Mouse (Mus musculus) induced T-regulatory cell, adult 2 months (primary cell): ENCODE data around the gene Trim38.
A peak's percentile ranks its signal among the peaks of the same experiment; 100 is the strongest.
"Not testable (repeated sequence)": the region's sequence is repeated elsewhere in the genome, so short reads cannot be mapped to it uniquely, and the experiment has no call there.

ENCODE experiments used
- DNase-seq: peaks from one replicate; pipeline ENCODE4 v3.0.0-alpha.2; 2012; ENCODE audit warnings: low read depth

Trim38 gene

DNA sequence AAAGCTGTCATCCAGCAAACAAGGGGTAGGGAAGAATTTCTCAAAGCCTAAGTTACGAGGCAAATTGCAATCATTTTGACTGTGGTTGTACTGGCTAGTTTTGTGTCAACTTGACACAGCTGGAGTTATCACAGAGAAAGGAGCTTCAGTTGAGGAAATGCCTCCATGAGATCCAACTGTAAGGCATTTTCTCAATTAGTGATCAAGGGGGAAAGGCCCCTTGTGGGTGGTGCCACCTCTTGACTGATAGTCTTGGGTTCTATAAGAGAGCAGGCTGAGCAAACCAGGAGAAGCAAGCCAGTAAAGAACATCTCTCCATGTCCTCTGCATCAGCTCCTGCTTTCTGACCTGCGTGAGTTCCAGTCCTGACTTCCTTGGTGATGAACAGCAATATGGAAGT, at the start of gene Trim38:
TSS of gene Trim38 (plus strand) at position 301 of the 400 bp plus-strand sequence.
- DNase-seq, result not testable (repeated sequence)

DNA sequence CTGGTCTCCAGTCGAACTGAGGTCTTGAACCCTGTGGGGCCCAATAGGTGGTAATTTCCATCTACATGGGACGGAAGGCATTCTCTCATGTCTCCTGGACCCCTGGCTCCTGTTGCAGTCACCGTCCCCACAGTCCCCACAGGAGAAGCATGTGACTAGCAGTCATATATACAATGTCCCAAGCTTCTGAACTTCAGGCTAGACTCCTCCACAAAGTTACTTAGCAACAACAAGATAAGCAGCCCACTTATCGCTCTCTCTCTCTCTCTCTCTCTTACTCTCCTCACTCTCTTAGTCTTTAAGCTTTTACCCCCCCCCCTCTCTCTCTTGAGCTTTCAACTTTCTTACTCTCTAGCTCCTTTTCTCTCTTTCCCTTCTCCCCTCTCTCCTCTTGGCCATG, 45.5 kb upstream of the Trim38 start:
- DNase-seq, result no peak

DNA sequence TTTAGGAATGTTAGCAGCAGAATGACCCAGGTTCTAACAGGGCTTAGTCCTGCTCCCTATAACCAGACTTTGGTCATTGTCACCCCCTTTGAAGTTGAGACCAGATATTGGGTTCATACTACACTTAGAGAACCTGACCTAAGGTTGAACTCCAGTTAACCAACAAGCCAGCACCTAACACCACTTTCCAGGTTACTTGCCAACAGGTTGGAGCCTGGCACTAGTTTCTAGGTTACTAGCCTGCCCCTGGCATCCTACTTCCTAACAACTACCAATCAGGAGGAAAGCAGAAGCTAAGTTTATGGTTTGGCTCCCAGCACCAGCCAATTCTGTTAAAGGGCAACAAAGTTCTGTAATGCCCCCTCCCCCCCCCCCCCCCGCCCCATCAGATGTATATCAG, 44.5 kb upstream of the Trim38 start:
- DNase-seq, result no peak

- no peak for DNase-seq
Measured at GRCm38 (mm10) chr13:23728472-23729191, 41.1 kb upstream of the Trim38 start.

- no peak for DNase-seq
Measured at GRCm38 (mm10) chr13:23729192-23729525, 40.6 kb upstream of the Trim38 start.

- DNase-seq, result no peak
Measured at GRCm38 (mm10) chr13:23729706-23730105, 40.0 kb upstream of the Trim38 start.

DNA sequence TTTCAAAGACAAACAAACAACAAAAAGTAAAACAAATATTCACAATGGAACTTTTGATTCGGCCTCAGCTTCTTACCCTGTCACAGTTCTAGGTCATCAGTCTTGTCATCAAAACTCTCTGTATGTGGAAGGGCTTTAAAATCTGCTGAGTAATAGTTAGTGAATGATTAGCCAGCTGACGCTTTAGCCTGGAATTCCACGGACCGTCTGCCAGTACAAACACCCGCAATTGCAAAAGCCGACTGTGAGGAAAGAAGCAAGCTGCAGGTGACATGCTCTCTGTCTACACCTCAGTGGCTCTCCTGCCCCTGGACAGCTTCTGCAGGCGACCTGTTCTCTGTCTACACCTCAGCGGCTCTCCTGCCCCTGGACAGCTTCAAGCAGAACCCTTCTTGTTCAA, 39.2 kb upstream of the Trim38 start:
- peak; percentile 0 for DNase-seq

GRCm38 (mm10) chr13:23732156-23732804, 37.4 kb upstream of the Trim38 start:
- peak; percentile 74 for DNase-seq

DNA sequence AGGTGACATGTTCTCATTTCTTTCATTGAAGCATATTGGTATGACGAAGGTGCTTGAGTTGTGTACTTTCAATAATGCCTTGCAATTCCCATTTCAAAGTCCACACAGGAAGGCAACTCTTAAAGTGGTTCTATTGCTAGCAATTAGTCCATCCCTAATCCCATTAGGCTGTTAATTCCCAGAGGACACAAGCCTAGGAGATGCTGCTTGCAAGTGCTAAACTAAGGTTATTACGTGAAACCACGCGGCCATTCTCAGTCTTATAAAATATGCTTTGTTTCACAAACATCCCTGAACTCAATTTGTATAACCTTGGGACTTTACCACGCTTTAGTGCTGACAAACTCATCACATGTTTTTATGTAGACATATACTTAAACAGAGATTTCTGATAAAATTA, 32.6 kb upstream of the Trim38 start:
- peak; percentile 13 for DNase-seq

DNA sequence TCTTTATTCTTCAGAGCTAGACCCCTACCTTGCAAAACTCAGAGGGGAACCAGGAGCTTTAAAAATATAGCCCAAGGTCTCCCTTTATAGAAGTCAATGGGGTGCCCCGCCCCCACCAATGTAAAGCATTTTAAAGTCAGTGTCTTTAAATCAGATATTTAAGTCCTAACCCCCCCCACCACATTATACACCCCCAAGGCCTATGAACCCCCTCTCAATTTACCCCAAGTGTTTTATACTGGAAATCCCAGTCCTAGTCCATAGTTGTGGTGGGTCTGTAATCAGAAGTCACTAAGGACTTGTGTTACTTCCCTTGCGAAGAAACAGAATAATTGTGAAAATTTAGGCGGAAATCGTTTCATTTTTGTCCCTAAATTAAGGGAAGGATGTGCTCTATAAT, 31.7 kb upstream of the Trim38 start:
- DNase-seq, result no peak

DNA sequence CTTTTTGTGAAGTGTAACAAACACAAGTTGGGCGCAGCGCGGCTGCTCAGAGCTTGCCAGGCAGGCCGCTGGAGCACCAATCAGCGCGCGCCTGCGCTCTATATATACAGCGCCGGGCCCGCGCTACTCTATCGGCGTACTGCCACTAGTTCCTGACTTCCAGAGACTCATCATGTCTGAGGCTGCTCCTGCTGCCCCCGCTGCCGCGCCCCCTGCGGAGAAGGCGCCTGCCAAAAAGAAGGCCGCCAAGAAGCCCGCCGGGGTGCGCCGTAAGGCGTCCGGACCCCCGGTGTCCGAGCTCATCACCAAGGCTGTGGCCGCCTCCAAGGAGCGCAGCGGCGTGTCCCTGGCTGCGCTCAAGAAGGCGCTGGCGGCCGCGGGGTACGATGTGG, 31.0 kb upstream of the Trim38 start, which contains the start of gene Hist1h1c:
TSS of gene Hist1h1c (plus strand) at position 132 of the 392 bp plus-strand sequence.
- peak; percentile 94 for DNase-seq

DNA sequence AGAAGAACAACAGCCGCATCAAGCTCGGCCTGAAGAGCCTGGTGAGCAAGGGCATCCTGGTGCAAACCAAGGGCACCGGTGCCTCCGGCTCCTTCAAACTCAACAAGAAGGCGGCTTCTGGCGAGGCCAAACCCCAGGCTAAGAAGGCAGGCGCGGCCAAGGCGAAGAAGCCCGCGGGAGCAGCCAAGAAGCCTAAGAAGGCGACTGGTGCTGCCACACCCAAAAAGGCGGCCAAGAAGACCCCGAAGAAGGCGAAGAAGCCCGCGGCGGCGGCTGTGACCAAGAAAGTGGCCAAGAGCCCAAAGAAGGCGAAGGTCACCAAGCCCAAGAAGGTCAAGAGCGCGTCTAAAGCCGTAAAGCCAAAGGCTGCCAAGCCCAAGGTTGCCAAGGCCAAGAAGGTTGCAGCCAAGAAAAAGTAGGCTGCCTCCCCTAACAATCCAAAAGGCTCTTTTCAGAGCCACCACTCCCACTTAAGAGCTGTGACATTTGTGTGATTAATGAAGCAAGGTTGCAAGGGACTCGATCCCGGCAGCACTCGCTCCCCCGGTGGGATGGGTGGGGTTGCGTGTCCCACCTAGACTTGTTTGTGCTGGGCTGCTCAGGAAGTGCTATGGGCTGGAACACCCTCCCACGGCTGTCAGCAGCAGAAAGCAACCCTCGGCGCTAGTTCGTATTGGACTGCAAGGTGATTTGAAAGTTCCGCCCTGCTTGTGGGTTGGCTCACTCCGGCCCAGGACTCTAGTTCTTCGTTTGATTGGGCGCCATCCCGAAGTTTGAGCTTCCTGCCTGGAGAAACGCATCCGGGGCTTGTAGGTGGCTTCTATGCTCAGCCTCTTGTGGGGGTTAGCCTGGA, 30.4 kb upstream of the Trim38 start:
- peak; percentile 96 for DNase-seq

DNA sequence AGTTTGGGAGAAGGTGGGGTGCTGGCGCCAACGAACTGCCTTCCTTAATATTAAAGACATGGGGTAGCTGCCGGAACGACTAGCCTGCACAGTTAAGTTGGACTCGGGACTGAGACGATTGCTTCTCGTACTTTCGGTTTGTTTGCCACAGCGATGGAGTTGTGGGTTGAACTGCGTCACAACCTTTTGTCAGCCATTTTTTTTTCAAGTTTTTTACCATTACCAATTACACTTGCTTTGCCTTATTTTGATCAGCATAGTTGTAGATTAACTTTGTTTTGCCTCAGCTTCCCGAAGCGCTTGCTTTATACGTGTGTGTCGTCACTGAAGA, 29.8 kb upstream of the Trim38 start:
- peak; percentile 94 for DNase-seq

DNA sequence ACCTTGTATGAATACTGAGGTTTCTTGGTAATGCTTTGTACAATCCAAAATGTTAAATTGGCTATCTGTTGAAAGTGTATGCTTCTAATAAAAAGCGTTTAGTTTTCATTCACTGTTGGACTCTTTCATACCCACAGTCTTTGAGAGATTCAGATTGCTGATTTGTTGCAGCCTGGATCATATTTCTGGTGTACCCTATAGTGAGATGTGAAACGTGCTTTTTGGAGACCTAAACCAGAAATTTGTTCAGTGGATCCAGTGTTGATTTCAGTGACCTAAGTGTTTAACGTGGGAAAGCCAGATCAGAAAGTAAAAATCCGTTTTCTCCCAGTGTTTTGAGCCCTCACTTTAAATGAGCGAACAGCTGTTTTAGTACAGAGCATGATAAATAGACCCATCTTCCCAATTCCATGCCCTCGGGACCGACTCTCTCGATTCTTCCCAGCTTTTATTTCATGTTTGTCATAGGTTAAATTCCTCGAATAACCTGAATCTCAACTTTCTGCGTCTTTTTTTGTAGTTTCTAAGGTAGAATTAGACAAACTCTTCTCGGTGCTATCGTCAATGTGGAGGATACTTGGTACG, 29.4 kb upstream of the Trim38 start:
- DNase-seq, result no peak

DNA sequence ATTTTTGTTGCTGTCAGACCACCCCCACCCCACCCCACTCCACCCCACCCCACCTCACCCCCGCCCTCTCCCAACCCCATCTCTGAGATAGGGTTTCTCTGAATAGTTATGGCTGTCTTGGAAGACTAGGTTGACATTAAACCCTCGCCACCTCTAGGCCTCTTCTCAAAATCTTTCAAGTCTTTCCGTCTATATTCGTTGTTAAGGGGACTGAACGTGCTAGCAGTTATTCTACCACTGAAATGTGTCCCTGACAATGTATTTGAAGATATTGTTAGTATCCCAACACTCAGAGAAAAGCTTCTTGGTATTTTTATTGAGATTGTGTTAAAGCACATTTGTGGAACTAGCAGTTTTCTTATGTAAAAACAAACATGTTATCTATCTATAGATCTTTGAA, 28.8 kb upstream of the Trim38 start:
- peak; percentile 26 for DNase-seq

GRCm38 (mm10) chr13:23742007-23742406, 27.7 kb upstream of the Trim38 start:
- peak; percentile 39 for DNase-seq

- DNase-seq, result no peak
Measured at GRCm38 (mm10) chr13:23743215-23743614, 26.5 kb upstream of the Trim38 start.

DNA sequence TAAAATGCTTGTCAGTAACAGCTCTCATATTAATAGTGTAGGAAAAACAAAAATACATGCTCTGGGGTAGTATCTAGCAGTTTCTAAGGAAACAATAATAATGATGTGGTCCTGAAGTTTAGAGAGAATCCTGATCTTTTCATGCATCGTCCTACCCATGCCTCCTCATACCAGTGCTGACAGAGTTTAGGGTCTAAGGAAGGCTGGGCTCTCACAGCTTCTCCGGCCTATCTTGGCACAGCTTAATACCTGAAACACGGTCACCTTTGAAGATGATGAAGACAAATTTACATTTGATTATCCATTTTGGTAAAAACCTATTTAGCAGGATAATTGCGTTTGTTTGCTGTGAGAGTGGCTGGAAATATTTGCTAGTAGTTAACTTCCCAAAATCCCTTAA, 25.8 kb upstream of the Trim38 start:
- DNase-seq, result peak; percentile 18

DNA sequence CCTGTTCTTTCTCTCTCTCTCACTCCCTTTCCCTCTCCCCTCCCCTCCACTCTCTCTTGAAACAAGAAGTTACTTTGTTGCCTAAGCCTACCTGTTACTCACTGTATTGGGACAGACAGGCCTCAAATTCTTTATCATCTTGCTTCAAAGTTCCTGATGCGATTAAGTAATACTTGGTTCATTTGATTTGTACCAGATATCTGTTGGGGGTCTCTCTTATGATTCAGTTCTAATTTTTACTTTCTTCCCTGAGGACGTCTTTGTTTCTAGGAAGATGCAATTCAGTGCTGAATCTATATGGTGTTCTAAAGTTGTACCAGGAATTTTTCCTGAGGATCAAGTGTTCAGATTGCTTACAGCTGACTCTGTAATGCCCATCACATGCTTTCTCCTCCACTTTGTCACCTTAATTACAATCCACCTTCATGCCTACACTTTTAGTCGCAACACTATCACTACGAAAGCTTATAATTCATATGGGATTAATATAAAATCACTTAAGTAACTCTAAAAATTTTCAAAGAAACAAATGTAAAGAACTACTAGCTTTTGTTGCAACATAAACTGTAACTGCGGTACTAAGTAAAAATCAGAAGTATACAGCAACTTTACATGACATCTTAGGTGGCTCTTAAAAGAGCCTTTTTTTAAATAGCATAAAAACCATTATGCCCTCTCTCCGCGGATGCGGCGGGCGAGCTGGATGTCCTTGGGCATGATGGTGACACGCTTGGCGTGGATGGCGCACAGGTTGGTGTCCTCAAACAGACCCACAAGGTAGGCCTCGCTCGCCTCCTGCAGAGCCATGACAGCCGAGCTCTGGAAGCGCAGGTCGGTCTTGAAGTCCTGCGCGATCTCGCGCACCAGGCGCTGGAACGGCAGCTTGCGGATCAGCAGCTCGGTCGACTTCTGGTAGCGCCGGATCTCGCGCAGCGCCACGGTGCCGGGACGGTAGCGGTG, 25.0 kb upstream of the Trim38 start:
- peak; percentile 57 for DNase-seq

- DNase-seq, result peak; percentile 80
Measured at GRCm38 (mm10) chr13:23745381-23746161, 24.1 kb upstream of the Trim38 start, which contains the start of gene Hist1h3c. TSS of gene Hist1h3c (minus strand) at chr13:23745602.
